Mouse (Mus musculus): ENCODE measurements at regions not wholly inside any gene's neighbourhood (a gene's known extent, or its start where the extent isn't known, plus 50 kb on each side); places are given as distances from the start of the nearest gene placed in this dataset.

- DNase-seq (ENCODE audit: low read depth, low spot score) = no peak
Measured at GRCm38 (mm10) chr11:90132579-90132978, 54.9 kb upstream of the Gm45716 start.

- DNase-seq (ENCODE audit: low read depth, low spot score) = no peak
Measured at GRCm38 (mm10) chr11:90136307-90136706, 51.2 kb upstream of the Gm45716 start.
